Mouse (Mus musculus): ENCODE measurements at regions not wholly inside any gene's neighbourhood (a gene's known extent, or its start where the extent isn't known, plus 50 kb on each side); places are given as distances from the start of the nearest gene placed in this dataset.

DNA sequence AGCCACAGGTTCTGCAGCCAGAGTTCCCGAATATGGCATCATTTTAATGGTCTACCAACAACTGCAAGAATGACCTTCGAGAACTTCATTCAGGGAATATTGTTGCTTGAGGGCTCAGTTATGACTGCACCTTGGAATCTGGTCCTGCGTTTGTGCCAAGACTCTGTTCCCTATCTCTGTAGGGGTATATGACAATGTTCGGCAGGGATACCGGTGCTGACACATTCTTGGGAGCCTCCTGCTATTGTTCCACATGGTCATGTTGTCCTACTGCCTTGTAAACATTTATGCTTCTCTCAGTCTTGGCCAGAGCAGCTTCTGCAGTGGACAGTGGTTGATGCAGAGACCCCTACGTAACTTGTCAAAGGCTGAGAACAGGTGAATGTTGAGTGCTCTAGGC, 216.8 kb upstream of the Stt3b start:
- no peak for DNase-seq (ENCODE audit: extremely low spot score in 1 of 2, low spot score in 2 of 2)
- no peak overlapping the region for H3K4me3 ChIP-seq
- TF ChIP-seq CTCF (IDR thresholded peaks at IDR 0.05): no peak
- intact Hi-C loops (cut with DNase I): no loop called here
- H3K27ac ChIP-seq: no peak overlapping the region

DNA sequence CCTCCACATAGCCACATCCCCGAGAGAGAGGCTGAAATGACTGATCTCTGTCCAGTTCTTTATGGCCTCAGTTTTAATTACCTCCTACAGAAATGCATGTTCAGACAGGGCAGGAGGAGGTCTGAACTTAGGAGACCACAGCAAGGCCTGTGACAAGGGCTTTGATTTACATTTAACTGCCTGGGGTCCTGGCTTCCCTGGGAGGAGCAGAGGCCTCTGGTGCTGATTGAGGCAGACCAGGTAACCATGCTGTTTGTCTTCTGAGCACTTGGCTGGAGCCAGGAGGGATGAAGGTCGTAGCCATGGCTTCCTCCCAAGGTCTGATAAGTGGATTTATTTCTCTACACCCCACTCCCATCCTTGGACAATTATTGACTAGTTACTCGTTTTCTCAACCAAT, 224.0 kb upstream of the Stt3b start:
- H3K27ac ChIP-seq: no peak overlapping the region
- no peak overlapping the region for H3K4me3 ChIP-seq
- no peak for TF ChIP-seq CTCF (IDR thresholded peaks at IDR 0.05)
- no peak for DNase-seq (ENCODE audit: extremely low spot score in 1 of 2, low spot score in 2 of 2)
- intact Hi-C loops (cut with DNase I): no loop called here

DNA sequence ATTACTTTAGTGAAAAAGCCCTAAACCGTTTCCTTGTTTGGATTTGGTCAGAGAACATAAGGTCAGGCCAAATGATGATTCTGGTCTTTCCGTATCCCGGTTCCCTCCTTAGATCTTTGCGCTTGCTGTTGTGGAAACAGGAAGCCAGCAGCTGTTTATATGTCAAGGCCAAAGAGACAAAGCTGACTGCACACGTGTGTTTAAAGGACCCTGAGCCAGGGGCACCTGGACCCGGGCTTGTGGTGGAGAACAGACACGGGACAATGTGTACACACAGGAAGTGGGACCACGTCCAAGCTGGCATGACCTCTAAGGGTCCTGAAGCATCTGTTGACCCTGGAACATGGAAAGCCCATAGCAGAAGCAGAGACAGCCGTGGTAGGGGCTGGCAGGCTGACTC, 233.4 kb upstream of the Stt3b start:
- no peak overlapping the region for H3K27ac ChIP-seq
- intact Hi-C loops (cut with DNase I): no loop called here
- no peak overlapping the region for H3K4me3 ChIP-seq
- no peak for DNase-seq (ENCODE audit: extremely low spot score in 1 of 2, low spot score in 2 of 2)
- no peak for TF ChIP-seq CTCF (IDR thresholded peaks at IDR 0.05)

DNA sequence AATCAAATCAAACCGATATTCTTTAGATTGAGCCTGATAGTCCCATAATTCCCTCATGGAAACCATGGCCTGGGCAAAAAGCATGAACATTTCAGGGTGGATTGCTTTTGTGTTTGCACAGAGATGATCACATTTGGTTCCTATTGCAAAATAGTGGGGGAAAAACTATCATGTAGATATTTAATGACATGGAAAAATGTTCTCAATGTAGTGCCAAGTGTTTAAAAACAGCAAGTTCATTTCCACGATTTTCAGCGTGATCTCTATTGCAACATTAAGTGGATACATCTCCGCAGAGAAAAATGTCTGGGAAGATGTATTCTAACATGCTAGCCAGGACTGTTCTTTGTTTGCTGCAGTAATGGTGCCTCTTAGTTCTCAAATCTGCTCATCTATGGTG, 235.0 kb upstream of the Stt3b start:
- Histone ChIP-seq H3K27ac (no peak overlapping the region), H3K4me3 (no peak overlapping the region)
- intact Hi-C loops (cut with DNase I): no loop called here
- TF ChIP-seq CTCF (IDR thresholded peaks at IDR 0.05): no peak
- no peak for DNase-seq (ENCODE audit: extremely low spot score in 1 of 2, low spot score in 2 of 2)

DNA sequence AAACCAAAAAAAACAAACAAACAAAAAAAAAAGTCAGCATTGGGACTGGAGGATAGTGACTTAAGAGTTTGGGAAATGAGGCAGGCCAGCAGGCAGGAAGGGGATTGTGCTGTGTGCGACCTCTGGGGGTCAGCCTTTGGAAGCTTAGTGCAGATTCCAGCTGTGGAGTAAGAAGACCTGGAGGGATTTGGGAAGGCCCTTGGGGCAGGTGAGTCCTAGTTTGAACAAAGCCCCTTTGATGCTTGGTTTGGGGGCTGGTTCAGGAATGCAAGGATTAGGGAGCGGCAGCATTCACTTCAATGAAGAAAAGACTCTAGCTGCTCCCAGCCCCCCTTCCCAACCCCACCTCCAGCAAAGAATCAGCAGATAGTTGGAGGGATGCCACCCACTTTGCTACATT, 235.6 kb upstream of the Stt3b start:
- no peak for TF ChIP-seq CTCF (IDR thresholded peaks at IDR 0.05)
- DNase-seq (ENCODE audit: extremely low spot score in 1 of 2, low spot score in 2 of 2): no peak
- H3K27ac ChIP-seq: no peak overlapping the region
- intact Hi-C loops (cut with DNase I): no loop called here
- H3K4me3 ChIP-seq: no peak overlapping the region

- H3K27ac ChIP-seq: no peak overlapping the region
- no peak for DNase-seq (ENCODE audit: extremely low spot score in 1 of 2, low spot score in 2 of 2)
- no peak overlapping the region for H3K4me3 ChIP-seq
- TF ChIP-seq CTCF (IDR thresholded peaks at IDR 0.05): no peak
- intact Hi-C loops (cut with DNase I): no loop called here
Measured at GRCm38 (mm10) chr9:115547625-115548325, 237.6 kb upstream of the Stt3b start.

DNA sequence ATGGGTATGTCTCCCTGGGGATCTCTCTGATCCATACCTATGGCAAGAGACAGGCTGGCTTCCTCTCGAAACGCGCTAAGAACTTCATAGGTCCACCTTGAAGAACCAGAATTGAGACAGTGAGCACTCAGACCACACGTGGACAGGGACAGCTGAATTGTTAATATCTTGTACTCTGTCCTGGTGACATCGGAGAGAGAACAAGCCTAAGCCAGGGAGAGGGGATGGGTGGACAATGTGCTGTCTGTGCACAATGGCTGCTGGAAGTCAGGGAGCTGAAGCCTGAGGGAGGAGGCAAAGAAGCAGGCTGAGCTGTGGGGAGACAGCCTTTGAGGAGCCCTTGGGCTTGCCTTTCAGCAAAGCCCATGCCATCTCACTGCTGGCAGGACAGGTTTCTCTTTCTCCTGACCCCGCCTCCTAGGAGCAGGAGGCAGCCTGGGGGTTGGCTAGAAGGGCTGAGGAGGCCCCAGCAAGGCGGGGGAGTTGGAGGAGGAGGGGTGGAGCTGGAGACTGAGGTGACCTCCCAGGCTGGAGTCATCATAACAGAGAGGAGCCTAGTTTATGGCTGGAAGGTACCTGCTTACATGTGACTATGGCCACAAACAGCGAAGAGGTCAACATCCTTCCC, 238.6 kb upstream of the Stt3b start:
- TF ChIP-seq CTCF (IDR thresholded peaks at IDR 0.05): no peak
- H3K4me3 ChIP-seq: no peak overlapping the region
- intact Hi-C loops (cut with DNase I): no loop called here
- no peak for DNase-seq (ENCODE audit: extremely low spot score in 1 of 2, low spot score in 2 of 2)
- no peak overlapping the region for H3K27ac ChIP-seq

- no peak for TF ChIP-seq CTCF (IDR thresholded peaks at IDR 0.05)
- no peak overlapping the region for H3K27ac ChIP-seq
- no peak overlapping the region for H3K4me3 ChIP-seq
- no peak for DNase-seq (ENCODE audit: extremely low spot score in 1 of 2, low spot score in 2 of 2)
- intact Hi-C loops (cut with DNase I): no loop called here
Measured at GRCm38 (mm10) chr9:115551080-115551479, 240.9 kb upstream of the Stt3b start.

DNA sequence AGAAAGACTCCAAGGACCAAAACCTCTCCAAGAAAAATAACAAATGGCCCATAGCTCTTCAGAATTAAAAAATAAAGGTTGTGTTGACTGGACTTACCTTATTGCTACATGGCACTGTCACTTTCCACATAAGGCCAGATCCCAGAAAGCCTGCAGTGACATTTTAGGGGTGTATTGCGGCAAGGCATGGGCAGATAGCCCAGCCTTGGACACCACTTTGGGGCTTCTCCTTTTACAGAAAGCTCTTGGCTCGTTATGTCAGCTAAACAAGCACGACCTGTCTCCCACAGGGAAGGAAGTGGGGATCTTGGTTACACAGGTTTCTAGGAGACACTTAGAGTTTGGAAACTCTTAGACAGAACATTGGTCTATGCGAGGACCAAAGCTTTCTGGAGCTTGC, 241.3 kb upstream of the Stt3b start:
- intact Hi-C loops (cut with DNase I): no loop called here
- no peak overlapping the region for H3K27ac ChIP-seq
- no peak overlapping the region for H3K4me3 ChIP-seq
- TF ChIP-seq CTCF (IDR thresholded peaks at IDR 0.05): no peak
- DNase-seq (ENCODE audit: extremely low spot score in 1 of 2, low spot score in 2 of 2): no peak

- no peak overlapping the region for H3K4me3 ChIP-seq
- peak in 1 of 2 experiments; percentile 46 for DNase-seq (ENCODE audit: extremely low spot score in 1 of 2, low spot score in 2 of 2)
- no peak overlapping the region for H3K27ac ChIP-seq
- intact Hi-C loops (cut with DNase I): no loop called here
- no peak for TF ChIP-seq CTCF (IDR thresholded peaks at IDR 0.05)
Measured at GRCm38 (mm10) chr9:115558131-115558530, 247.9 kb upstream of the Stt3b start.

GRCm38 (mm10) chr9:115559521-115559920, 249.3 kb upstream of the Stt3b start:
- Histone ChIP-seq H3K4me3 (no peak overlapping the region), H3K27ac (no peak overlapping the region)
- intact Hi-C loops (cut with DNase I): no loop called here
- no peak for TF ChIP-seq CTCF (IDR thresholded peaks at IDR 0.05)
- DNase-seq (ENCODE audit: extremely low spot score in 1 of 2, low spot score in 2 of 2): no peak

GRCm38 (mm10) chr9:115561207-115561606, 251.0 kb upstream of the Stt3b start:
- intact Hi-C loops (cut with DNase I): loop anchor here (10.0 kb wide), 1 partner anchor 246 kb away; the partner anchor contains the start of gene Stt3b
- no peak overlapping the region for H3K4me3 ChIP-seq
- TF ChIP-seq CTCF (IDR thresholded peaks at IDR 0.05): no peak
- H3K27ac ChIP-seq: no peak overlapping the region
- no peak for DNase-seq (ENCODE audit: extremely low spot score in 1 of 2, low spot score in 2 of 2)

DNA sequence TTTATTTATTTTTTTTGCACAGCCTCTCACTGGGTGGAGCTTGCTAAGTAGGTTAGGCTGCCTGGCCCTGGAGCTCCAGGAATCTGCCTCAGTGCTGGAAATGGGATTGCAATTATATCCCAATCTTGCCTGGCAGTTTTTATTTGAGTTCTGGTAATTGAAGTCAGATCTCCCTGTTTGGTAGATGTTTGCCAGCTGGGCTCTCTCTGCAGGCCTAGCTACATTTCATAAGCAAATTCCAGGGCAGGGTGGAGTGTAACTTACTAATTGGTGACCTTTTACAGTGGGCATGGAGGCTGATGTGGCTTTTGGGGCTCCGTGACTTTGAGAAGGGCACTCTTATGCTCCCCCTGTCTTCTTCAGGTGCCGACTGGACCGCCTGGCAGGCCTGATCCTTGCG, 252.6 kb upstream of the Stt3b start:
- Histone ChIP-seq H3K27ac (no peak overlapping the region), H3K4me3 (no peak overlapping the region)
- TF ChIP-seq CTCF (IDR thresholded peaks at IDR 0.05): no peak
- DNase-seq (ENCODE audit: extremely low spot score in 1 of 2, low spot score in 2 of 2): no peak
- intact Hi-C loops (cut with DNase I): loop anchor here (10.0 kb wide), 1 partner anchor 248 kb away; the partner anchor contains the start of gene Stt3b
